Mouse (Mus musculus) CH12.LX (cell line): ENCODE measurements at regions not wholly inside any gene's neighbourhood (a gene's known extent, or its start where the extent isn't known, plus 50 kb on each side); places are given as distances from the start of the nearest gene placed in this dataset.

ENCODE experiments used
- DNase-seq: peaks from one replicate; pipeline ENCODE4 v3.0.0-alpha.2; 2013; ENCODE audit errors: extremely low read depth
- H3K27ac ChIP-seq: 2 replicates; pipeline ENCODE4 v1.5.1; 2012; ENCODE audit warnings: low read depth, mild to moderate bottlenecking, control low read depth, moderate library complexity; ENCODE audit not compliant: insufficient read depth
- H3K27me3 ChIP-seq: replicated peaks from 2 replicates; pipeline ENCODE3; 2012; ENCODE audit warnings: inconsistent platforms
- H3K36me3 ChIP-seq, 2 experiments: replicated peaks in 1 of 2; 2 replicates each; pipeline versions ENCODE3 to v1.6.1; 2012; ENCODE audit warnings: inconsistent platforms in 1 of 2, low read length in 1 of 2, mild to moderate bottlenecking in 1 of 2, mixed read lengths in 1 of 2, moderate library complexity in 1 of 2; ENCODE audit not compliant: control insufficient read depth in 1 of 2, insufficient read depth in 1 of 2
- H3K4me1 ChIP-seq, 2 experiments: 2 replicates each; pipeline ENCODE4 v1.6.1; 2012; ENCODE audit warnings: inconsistent platforms in 1 of 2, moderate library complexity in 1 of 2; ENCODE audit not compliant: insufficient read depth in 2 of 2, control insufficient read depth in 1 of 2
- H3K4me2 ChIP-seq: 2 replicates; pipeline ENCODE4 v1.6.1; 2012; ENCODE audit warnings: low read depth, mild to moderate bottlenecking, control low read depth; ENCODE audit not compliant: poor library complexity, insufficient read depth, severe bottlenecking
- H3K4me3 ChIP-seq, 3 experiments: fragments of 150-350 bp in 1 of 3; sonication (generic) in 1 of 3; replicated peaks in 1 of 3; 2 replicates each; pipeline versions ENCODE3 to v1.5.1; 2011 to 2012; ENCODE audit warnings: low read depth in 2 of 3, low read length in 2 of 3, mild to moderate bottlenecking in 2 of 3, moderate library complexity in 2 of 3, control low read depth in 1 of 3, improper control_type of control experiment in 1 of 3, inconsistent platforms in 1 of 3, mixed read lengths in 1 of 3; ENCODE audit not compliant: poor library complexity in 1 of 3
- H3K79me2 ChIP-seq: replicated peaks from 2 replicates; pipeline ENCODE4 v1.6.1; 2012; ENCODE audit warnings: mild to moderate bottlenecking, moderate library complexity; ENCODE audit not compliant: control insufficient read depth, poor library complexity, insufficient read depth, severe bottlenecking; ENCODE audit errors: extremely low read depth
- H3K9ac ChIP-seq: 2 replicates; pipeline ENCODE4 v1.6.1; 2012; ENCODE audit warnings: low read depth, mild to moderate bottlenecking, control low read depth, moderate library complexity; ENCODE audit not compliant: insufficient read depth
- H3K9me3 ChIP-seq: replicated peaks from 2 replicates; pipeline ENCODE3; 2012; ENCODE audit warnings: low read length, inconsistent platforms, mixed read lengths
- BHLHE40 ChIP-seq: IDR thresholded peaks from 2 replicates; pipeline ENCODE4 v1.6.1; 2011; ENCODE audit warnings: mild to moderate bottlenecking, low read depth, low read length, improper control_type of control experiment
- CHD1 ChIP-seq: IDR thresholded peaks from 2 replicates; pipeline ENCODE4 v1.6.1; 2012; ENCODE audit warnings: low read depth, low read length, improper control_type of control experiment, inconsistent platforms
- CHD2 ChIP-seq: IDR thresholded peaks from 2 replicates; pipeline ENCODE4 v1.6.1; 2011; ENCODE audit warnings: low read length, improper control_type of control experiment
- CTCF ChIP-seq, 2 experiments: IDR thresholded peaks in 1 of 2; conservative IDR thresholded peaks in 1 of 2; 2 replicates each; pipeline ENCODE4 v1.5.1; 2011 to 2012; ENCODE audit warnings: low read depth in 2 of 2, low read length in 2 of 2, improper control_type of control experiment in 1 of 2, inconsistent platforms in 1 of 2, mild to moderate bottlenecking in 1 of 2, moderate library complexity in 1 of 2
- E2F4 ChIP-seq: IDR thresholded peaks from 2 replicates; pipeline ENCODE4 v1.6.1; 2011; ENCODE audit warnings: low read depth, low read length, improper control_type of control experiment; ENCODE audit not compliant: insufficient replicate concordance
- ELF1 ChIP-seq: IDR thresholded peaks from 2 replicates; pipeline ENCODE4 v1.6.1; 2014; ENCODE audit warnings: low read depth, mild to moderate bottlenecking, inconsistent platforms, low read length, improper control_type of control experiment
- EP300 ChIP-seq: IDR thresholded peaks from 2 replicates; pipeline ENCODE4 v1.6.1; 2011; ENCODE audit warnings: low read length, improper control_type of control experiment
- GABPA ChIP-seq: IDR thresholded peaks from 2 replicates; pipeline ENCODE4 v1.6.1; 2012; ENCODE audit warnings: low read depth, low read length, improper control_type of control experiment, inconsistent platforms; ENCODE audit not compliant: insufficient replicate concordance
- HCFC1 ChIP-seq: IDR thresholded peaks from 2 replicates; pipeline ENCODE4 v1.6.1; 2012; ENCODE audit warnings: low read depth, mild to moderate bottlenecking, inconsistent platforms, low read length, improper control_type of control experiment
- IRF4 ChIP-seq: IDR thresholded peaks from 2 replicates; pipeline ENCODE4 v1.6.1; 2014; ENCODE audit warnings: low read depth, mild to moderate bottlenecking, inconsistent platforms, low read length, improper control_type of control experiment
- JUN ChIP-seq: IDR thresholded peaks from 2 replicates; pipeline ENCODE4 v1.6.1; 2011; ENCODE audit warnings: low read depth, mild to moderate bottlenecking, low read length, improper control_type of control experiment, moderate library complexity; ENCODE audit not compliant: insufficient read depth
- MAFK ChIP-seq: IDR thresholded peaks from 2 replicates; pipeline ENCODE4 v1.6.1; 2011; ENCODE audit warnings: low read length, improper control_type of control experiment; ENCODE audit not compliant: insufficient replicate concordance
- MAX ChIP-seq: IDR thresholded peaks from 2 replicates; pipeline ENCODE4 v1.6.1; 2011; ENCODE audit warnings: low read length, improper control_type of control experiment
- MEF2A ChIP-seq: IDR thresholded peaks from 2 replicates; pipeline ENCODE4 v1.6.1; 2014; ENCODE audit warnings: low read depth, mild to moderate bottlenecking, inconsistent platforms, low read length, improper control_type of control experiment, borderline replicate concordance
- MXI1 ChIP-seq: IDR thresholded peaks from 2 replicates; pipeline ENCODE4 v1.6.1; 2011; ENCODE audit warnings: mild to moderate bottlenecking, low read depth, low read length, improper control_type of control experiment
- MYC ChIP-seq: IDR thresholded peaks from 2 replicates; pipeline ENCODE4 v1.6.1; 2011; ENCODE audit warnings: low read depth, mild to moderate bottlenecking, improper control_type of control experiment, low read length
- NELFE ChIP-seq: IDR thresholded peaks from 2 replicates; pipeline ENCODE4 v1.6.1; 2011; ENCODE audit warnings: low read depth, low read length, improper control_type of control experiment
- NRF1 ChIP-seq: IDR thresholded peaks from 2 replicates; pipeline ENCODE4 v1.6.1; 2014; ENCODE audit warnings: low read depth, mild to moderate bottlenecking, inconsistent platforms, low read length, improper control_type of control experiment, moderate library complexity
- RAD21 ChIP-seq: IDR thresholded peaks from 2 replicates; pipeline ENCODE4 v1.6.1; 2011; ENCODE audit warnings: low read depth, mild to moderate bottlenecking, low read length, improper control_type of control experiment, moderate library complexity
- SIN3A ChIP-seq: IDR thresholded peaks from 2 replicates; pipeline ENCODE4 v1.6.1; 2012; ENCODE audit warnings: low read length, improper control_type of control experiment, inconsistent platforms
- SMC3 ChIP-seq: IDR thresholded peaks from 2 replicates; pipeline ENCODE4 v1.6.1; 2011; ENCODE audit warnings: low read depth, low read length, improper control_type of control experiment
- TBP ChIP-seq: conservative IDR thresholded peaks from 2 replicates; pipeline ENCODE4 v1.6.1; 2011; ENCODE audit warnings: low read depth, low read length, improper control_type of control experiment
- TCF12 ChIP-seq: IDR thresholded peaks from 2 replicates; pipeline ENCODE4 v1.6.1; 2014; ENCODE audit warnings: low read depth, mild to moderate bottlenecking, inconsistent platforms, low read length, improper control_type of control experiment
- USF1 ChIP-seq: IDR thresholded peaks from 2 replicates; pipeline ENCODE4 v1.6.1; 2014; ENCODE audit warnings: low read depth, mild to moderate bottlenecking, inconsistent platforms, low read length, improper control_type of control experiment
- USF2 ChIP-seq: conservative IDR thresholded peaks from 2 replicates; pipeline ENCODE4 v1.6.1; 2011; ENCODE audit warnings: low read depth, low read length, improper control_type of control experiment
- ZC3H11A ChIP-seq: IDR thresholded peaks from 2 replicates; pipeline ENCODE4 v1.6.1; 2012; ENCODE audit warnings: low read depth, mild to moderate bottlenecking, inconsistent platforms, low read length, improper control_type of control experiment
- ZKSCAN1 ChIP-seq: IDR thresholded peaks from 2 replicates; pipeline ENCODE4 v1.6.1; 2012; ENCODE audit warnings: low read depth, inconsistent platforms, low read length, improper control_type of control experiment, borderline replicate concordance
- dilution Hi-C: fragments of 300-500 bp; cut with MboI; formaldehyde crosslinking; loops from 2 replicates; pipeline ENCODE4 v1.14.3; 2020; ENCODE audit warnings: low sequenced_read_pairs; ENCODE audit not compliant: extremely low pct_unique_long_range_greater_than_20kb, extremely low pct_ligation_motif_present
- in situ Hi-C: fragments of 300-500 bp; cut with MboI; formaldehyde crosslinking; loops from 3 replicates; pipeline ENCODE4 v1.14.3; 2019; ENCODE audit warnings: low sequenced_read_pairs, low pct_ligation_motif_present, low pct_unique_long_range_greater_than_20kb, mixed read lengths

DNA sequence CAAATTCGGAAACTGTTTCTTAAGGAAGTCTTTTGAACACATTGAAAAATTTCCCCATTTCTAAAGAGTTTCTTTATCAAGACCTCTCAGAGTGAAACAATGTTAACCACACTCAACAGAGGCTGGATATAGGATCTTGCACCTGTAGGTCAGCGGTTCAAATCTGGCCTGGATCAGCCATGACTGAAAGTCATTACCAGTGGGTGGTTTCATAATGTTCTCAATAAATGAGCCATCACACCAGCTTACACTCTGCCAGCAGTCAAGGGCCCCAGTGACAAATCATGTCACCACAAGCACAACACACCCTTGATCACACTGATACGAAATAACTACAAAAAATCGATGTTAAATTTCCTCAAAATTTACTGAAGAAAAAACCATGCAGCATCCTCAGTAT lies 949.1 kb downstream of the Robo2 start:
- no peak for TF ChIP-seq CTCF (conservative IDR thresholded peaks at IDR 0.05 in 1 of 2, IDR thresholded peaks at IDR 0.05 in 1 of 2; ENCODE audit: low read depth in 2 of 2, low read length in 2 of 2)
- TF ChIP-seq TBP: no peak
- TF ChIP-seq RAD21: no peak
- TF ChIP-seq ELF1: no peak
- no peak for TF ChIP-seq E2F4
- TF ChIP-seq ZKSCAN1: no peak
- no peak for TF ChIP-seq USF1
- no peak for TF ChIP-seq CHD2
- no peak for TF ChIP-seq MXI1
- no peak for TF ChIP-seq NRF1
- TF ChIP-seq MEF2A: no peak
- TF ChIP-seq NELFE: no peak
- TF ChIP-seq ZC3H11A: no peak
- no peak for TF ChIP-seq CHD1
- TF ChIP-seq TCF12: no peak
- no peak for TF ChIP-seq IRF4
- no peak for TF ChIP-seq JUN
- no peak for TF ChIP-seq SMC3
- no peak for TF ChIP-seq MAFK
- no peak overlapping the region for H3K4me2 ChIP-seq

GRCm38 (mm10) chr16:73450634-73451245 lies 960.9 kb downstream of the Robo2 start:
- H3K4me1 ChIP-seq: no peaks in the 10 kb centered on the region
- no peak for DNase-seq
- H3K27me3 ChIP-seq: no peaks in the 10 kb centered on the region
- H3K4me3 ChIP-seq: no peak overlapping the region
- dilution Hi-C loops: no loop called here
- peaks cover 66% of the 10 kb centered on the region for H3K9me3 ChIP-seq
- H3K36me3 ChIP-seq: no peaks in the 10 kb centered on the region
- in situ Hi-C loops: no loop called here
- TF ChIP-seq NELFE (no peak), MEF2A (no peak), NRF1 (no peak), CHD1 (no peak), MYC (no peak), BHLHE40 (no peak), MAFK (no peak), HCFC1 (no peak), TBP (no peak), SIN3A (no peak), TCF12 (no peak), EP300 (no peak), ELF1 (no peak), MAX (no peak), MXI1 (no peak), GABPA (no peak), USF1 (no peak), USF2 (no peak)
- H3K79me2 ChIP-seq: no peaks in the 10 kb centered on the region
- no peak overlapping the region for H3K9ac ChIP-seq
- H3K4me2 ChIP-seq: no peak overlapping the region
- no peak overlapping the region for H3K27ac ChIP-seq

More for the DNA sequence above, 949.1 kb downstream of the Robo2 start:
- dilution Hi-C loops (no loop called here), in situ Hi-C loops (no loop called here)
- H3K4me1 ChIP-seq: no peaks in the 10 kb centered on the region
- DNase-seq: no peak
- peaks cover 71% of the 10 kb centered on the region for H3K9me3 ChIP-seq
- H3K27me3 ChIP-seq: no peaks in the 10 kb centered on the region
- H3K4me3 ChIP-seq: no peak overlapping the region
- H3K36me3 ChIP-seq: no peaks in the 10 kb centered on the region
- no peak overlapping the region for H3K27ac ChIP-seq
- H3K9ac ChIP-seq: no peak overlapping the region
- H3K79me2 ChIP-seq: no peaks in the 10 kb centered on the region
